Mouse (Mus musculus): ENCODE data around the gene Rnaseh2a.

GRCm38 (mm10) chr8:84995680-84996079, 26.1 kb upstream of the Rnaseh2a start:
- TF ChIP-seq EP300 (IDR thresholded peaks at IDR 0.05; ENCODE audit: low read depth) (no peak), CTCF (IDR thresholded peaks at IDR 0.05; ENCODE audit: low read depth) (no peak)

All from liver, postnatal 0 days (tissue).